Mouse (Mus musculus) fat pad, adult 2 months (tissue): ENCODE results near the gene 3110082J24Rik.
"Not testable (repeated sequence)": the region's sequence is repeated elsewhere in the genome, so short reads cannot be mapped to it uniquely, and the experiment has no call there.

Experiments used
- DNase-seq: peaks from one replicate; pipeline ENCODE4 v3.0.0-alpha.2; 2011; ENCODE audit warnings: low read depth, low spot score; ENCODE audit errors: extremely low read depth

The 3110082J24Rik gene

GRCm38 (mm10) chr5:30072825-30073821, 32.8 kb downstream of the 3110082J24Rik start, which contains the start of gene Tyms:
Gene Tyms, minus strand, starts transcription at chr5:30073617.
- DNase-seq, result no peak

DNA sequence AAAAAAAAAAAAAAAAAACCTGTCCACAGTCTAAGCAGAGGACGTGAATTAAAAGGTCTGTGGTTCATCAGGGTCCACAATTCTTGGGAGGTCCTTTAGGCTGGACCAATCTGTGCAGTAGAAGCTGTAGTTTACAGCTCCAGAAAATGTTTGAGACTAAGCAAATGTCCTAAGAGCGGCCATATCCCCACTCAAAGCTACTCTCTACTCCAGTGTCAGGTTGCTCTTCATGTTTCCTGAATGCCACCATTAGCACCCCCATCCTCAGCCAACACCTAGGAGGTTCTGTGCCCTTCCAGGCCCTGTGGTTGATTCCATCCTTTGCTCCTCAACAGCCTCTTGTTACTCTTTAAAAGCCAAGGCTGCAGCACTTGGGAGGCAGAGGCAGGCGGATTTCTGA, 33.5 kb downstream of the 3110082J24Rik start:
- DNase-seq, result no peak

DNA sequence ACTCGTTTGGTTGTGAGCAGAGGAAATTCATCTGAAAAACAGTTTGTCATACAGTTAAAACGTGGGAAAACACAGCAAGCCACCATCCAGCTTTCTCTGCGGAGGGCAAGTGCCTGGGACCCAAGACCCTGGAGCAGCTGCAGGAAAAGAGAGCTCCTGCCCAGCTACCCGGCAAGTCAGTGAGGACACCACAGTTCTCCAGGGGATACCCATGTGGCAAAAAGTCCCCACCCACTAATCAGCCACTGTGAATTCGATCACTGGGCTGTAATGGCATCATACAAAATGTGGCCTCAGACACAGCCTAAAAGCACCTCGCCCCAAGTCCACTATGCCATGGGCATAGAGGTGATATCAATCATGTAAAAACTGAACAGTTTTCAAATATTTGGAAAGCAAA, 34.2 kb downstream of the 3110082J24Rik start:
- no peak for DNase-seq

DNA sequence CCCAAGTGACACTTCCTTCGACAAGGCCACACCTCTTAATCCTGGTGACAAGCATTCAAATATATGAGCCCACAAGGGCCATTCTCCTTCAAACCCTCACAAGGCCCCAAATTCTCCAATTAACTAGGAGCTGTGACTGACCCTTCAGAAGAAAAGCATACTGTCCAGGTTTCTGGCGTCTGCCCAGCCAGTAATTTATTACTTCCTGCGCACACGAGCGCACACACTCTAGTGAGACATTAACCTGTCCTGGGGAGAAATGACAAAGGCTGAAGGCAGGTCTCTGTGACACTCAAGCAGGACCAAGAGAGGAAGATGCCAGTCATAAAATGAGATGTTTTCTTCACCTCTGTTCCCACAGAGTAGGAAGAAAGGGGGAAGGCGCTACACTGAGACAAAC, 38.2 kb downstream of the 3110082J24Rik start:
- DNase-seq, result no peak

GRCm38 (mm10) chr5:30059607-30060006, 46.3 kb downstream of the 3110082J24Rik start:
- not testable (repeated sequence) for DNase-seq

GRCm38 (mm10) chr5:30058216-30058731, 47.6 kb downstream of the 3110082J24Rik start:
- no peak for DNase-seq
